Mouse (Mus musculus) G1E (cell line): ENCODE data around the gene Fam71b. TPM values are rescaled to one million over a fixed set of nuclear protein-coding genes. Genes with fewer than 3 reads are reported as not detected.

Experiments used
- ATAC-seq: 2 replicates; pipeline ENCODE4 v1.8.0; 2016; ENCODE audit warnings: mild to moderate bottlenecking; ENCODE audit not compliant: insufficient number of reproducible peaks, poor library complexity, low FRiP score, severe bottlenecking; ENCODE audit errors: extremely low read depth
- DNase-seq: peaks from one replicate; pipeline ENCODE4 v3.0.0; 2012; ENCODE audit warnings: low spot score
- H3K27me3 ChIP-seq: 2 replicates; pipeline ENCODE4 v1.6.1; 2012; ENCODE audit warnings: mild to moderate bottlenecking, low read length, inconsistent platforms; ENCODE audit not compliant: insufficient read depth
- H3K36me3 ChIP-seq: replicated peaks from 2 replicates; pipeline ENCODE3; 2012; ENCODE audit warnings: mild to moderate bottlenecking, inconsistent platforms
- H3K4me1 ChIP-seq: 2 replicates; pipeline ENCODE4 v1.6.1; 2012; ENCODE audit warnings: low read depth, low read length, inconsistent platforms, mixed read lengths; ENCODE audit not compliant: insufficient read depth
- H3K4me3 ChIP-seq: 2 replicates; pipeline ENCODE4 v1.5.1; 2012; ENCODE audit warnings: low read depth, mild to moderate bottlenecking, inconsistent platforms, low read length, moderate library complexity, mixed read lengths
- H3K9me3 ChIP-seq: replicated peaks from 2 replicates; pipeline ENCODE4 v1.6.1; 2012; ENCODE audit warnings: inconsistent platforms
- CTCF ChIP-seq: IDR thresholded peaks from 2 replicates; pipeline ENCODE4 v1.5.1; 2012; ENCODE audit warnings: low read depth, low read length, inconsistent platforms, mixed read lengths
- GATA1 ChIP-seq: IDR thresholded peaks from 2 replicates; pipeline ENCODE4 v1.6.1; 2012; ENCODE audit warnings: borderline replicate concordance, low read length, inconsistent platforms, mixed read lengths
- GATA2 ChIP-seq: IDR thresholded peaks from 2 replicates; pipeline ENCODE4 v1.6.1; 2012; ENCODE audit warnings: low read depth, low read length, inconsistent platforms, borderline replicate concordance
- POLR2AphosphoS5 ChIP-seq: IDR thresholded peaks from 2 replicates; pipeline ENCODE4 v1.6.1; 2012; ENCODE audit warnings: low read depth, low read length, inconsistent platforms; ENCODE audit not compliant: insufficient replicate concordance
- TAL1 ChIP-seq: conservative IDR thresholded peaks from 2 replicates; pipeline ENCODE4 v1.6.1; 2012; ENCODE audit warnings: low read depth, low read length, inconsistent platforms, mixed read lengths
- polyA plus RNA-seq: library from polyadenylated mRNA; stranded (reverse); fragments of >175 nt; gene quantifications from 2 replicates; pipeline ENCODE4 v1.2.3, GENCODE M21; 2012
- total RNA-seq, 2 experiments: library from RNA; stranded (forward) in 1 of 2; stranded (reverse) in 1 of 2; fragments of 200-1000 nt in 1 of 2; fragments of >200 nt in 1 of 2; fragmentation: Nextera tagmentation in 1 of 2; gene quantifications; 2 replicates each; pipeline ENCODE4 v1.2.3; 2014 to 2017

Fam71b gene
- total and polyA plus RNA-seq, 3 experiments = 0.49 TPM; not detected in 2

GRCm38 (mm10) chr11:46435363-46435762 is 39.0 kb downstream of the Fam71b start:
- Histone ChIP-seq H3K4me1 (peaks cover 27% of the 10 kb centered on the region), H3K4me3 (no peak overlapping the region), H3K36me3 (peaks cover 11% of the 10 kb centered on the region), H3K27me3 (no peaks in the 10 kb centered on the region), H3K9me3 (no peaks in the 10 kb centered on the region)
- TF ChIP-seq GATA1 (no peak), TAL1 (no peak), CTCF (no peak), GATA2 (no peak), POLR2AphosphoS5 (no peak)
- DNase-seq (no peak), ATAC-seq (no peak)

- ATAC-seq (peak; percentile 81), DNase-seq (peak; percentile 92)
- TF ChIP-seq CTCF (no peak), GATA1 (no peak), POLR2AphosphoS5 (no peak), TAL1 (no peak), GATA2 (no peak)
- H3K4me1 ChIP-seq = peaks cover 39% of the 10 kb centered on the region
- H3K9me3 ChIP-seq = no peaks in the 10 kb centered on the region
- no peaks in the 10 kb centered on the region for H3K27me3 ChIP-seq
- H3K4me3 ChIP-seq = peak within 1 kb of the TSS; percentile 94
- peaks cover 21% of the 10 kb centered on the region for H3K36me3 ChIP-seq
These were observed 40.5 kb downstream of the Fam71b start, which contains the start of gene Med7 for GRCm38 (mm10) chr11:46436760-46437458. Med7 (plus strand) TSS chr11:46436925.

GRCm38 (mm10) chr11:46437459-46438000 is 41.2 kb downstream of the Fam71b start:
- peaks cover 44% of the 10 kb centered on the region for H3K4me1 ChIP-seq
- H3K36me3 ChIP-seq = peaks cover 26% of the 10 kb centered on the region
- H3K27me3 ChIP-seq = no peaks in the 10 kb centered on the region
- no peak for ATAC-seq
- no peak for DNase-seq
- no peaks in the 10 kb centered on the region for H3K9me3 ChIP-seq
- TF ChIP-seq GATA1 (no peak), GATA2 (no peak), TAL1 (no peak), CTCF (no peak), POLR2AphosphoS5 (no peak)
- peak overlapping the region; percentile 94 for H3K4me3 ChIP-seq

GRCm38 (mm10) chr11:46439005-46439543 is 42.7 kb downstream of the Fam71b start:
- DNase-seq (no peak), ATAC-seq (peak; percentile 45)
- Histone ChIP-seq H3K4me1 (peaks cover 56% of the 10 kb centered on the region), H3K27me3 (no peaks in the 10 kb centered on the region), H3K4me3 (peak overlapping the region; percentile 44; the same call in 1 of the 2 replicates), H3K36me3 (peaks cover 42% of the 10 kb centered on the region), H3K9me3 (no peaks in the 10 kb centered on the region)
- TF ChIP-seq POLR2AphosphoS5 (no peak), TAL1 (no peak)

GRCm38 (mm10) chr11:46441774-46442173 is 45.4 kb downstream of the Fam71b start:
- ATAC-seq (no peak), DNase-seq (no peak)
- Histone ChIP-seq H3K4me3 (no peak overlapping the region), H3K9me3 (no peaks in the 10 kb centered on the region), H3K27me3 (no peaks in the 10 kb centered on the region), H3K36me3 (peaks cover 53% of the 10 kb centered on the region), H3K4me1 (peaks cover 46% of the 10 kb centered on the region)
- TF ChIP-seq GATA2 (no peak), TAL1 (peak; percentile 64), POLR2AphosphoS5 (no peak), CTCF (no peak), GATA1 (no peak)

- ATAC-seq = 0 out of 2 replicates have a peak, but pooled peaks have one; percentile 29
- no peak for DNase-seq
These were observed 46.8 kb downstream of the Fam71b start for GRCm38 (mm10) chr11:46443152-46443551.

More at GRCm38 (mm10) chr11:46443152-46443551, 46.8 kb downstream of the Fam71b start:
- no peaks in the 10 kb centered on the region for H3K9me3 ChIP-seq
- no peaks in the 10 kb centered on the region for H3K27me3 ChIP-seq
- TF ChIP-seq GATA2 (no peak), TAL1 (no peak), CTCF (no peak), POLR2AphosphoS5 (no peak)
- H3K4me3 ChIP-seq = no peak overlapping the region
- H3K36me3 ChIP-seq = peaks cover 56% of the 10 kb centered on the region
- H3K4me1 ChIP-seq = peaks cover 54% of the 10 kb centered on the region
